9 mouse cellular contexts compared by ENCODE assay signal in genomic region chr14:47396165-47396652, GRCm38 (mm10). TPM values are rescaled to one million over a fixed set of nuclear protein-coding genes. Genes with fewer than 3 reads are reported as not detected.
DNase-seq lines count a peak whose midpoint lies in the region; ATAC-seq and TF ChIP-seq lines count a peak whose summit lies in the region.
"Had no signal": no experiment of that assay in that cellular context is flagged by ENCODE, and none has a peak within 500 bp of the region (broad histone marks: within the 10 kb centered on the region; RNA-seq: fewer than 3 reads in every experiment).

No protein-coding gene starts in this region.

- no peaks in the 10 kb centered on the region for H3K9me3 ChIP-seq in kidney, embryonic 16.5 days (ENCODE audit: low read length)
- no peaks in the 10 kb centered on the region for H3K9me3 ChIP-seq in midbrain, embryonic 16.5 days (replicated peaks; ENCODE audit: control insufficient read depth, low read length, poor library complexity, severe bottlenecking)
- H3K9me3 ChIP-seq: limb, embryonic 13.5 days had no signal

- no peak overlapping the region for H3K9ac ChIP-seq in kidney, embryonic 16.5 days (replicated peaks; ENCODE audit: low read length)
- no peak overlapping the region for H3K9ac ChIP-seq in midbrain, embryonic 16.5 days (ENCODE audit: low read depth, low read length)
- H3K9ac ChIP-seq: limb, embryonic 13.5 days had no signal

- H3K4me2 ChIP-seq in kidney, embryonic 16.5 days (replicated peaks; ENCODE audit: low read depth, low read length): no peak overlapping the region
- H3K4me2 ChIP-seq in midbrain, embryonic 16.5 days (ENCODE audit: low read length): no peak overlapping the region
- H3K4me2 ChIP-seq: limb, embryonic 13.5 days had no signal

- peak; percentile 53 for ATAC-seq in activated CD4-positive, CD25-positive, alpha-beta regulatory T cell, adult 4 months
- peak; percentile 55; the same call in 1 of the 2 replicates for ATAC-seq in erythroblast, adult 5-6 weeks (replicated peaks; ENCODE audit: low FRiP score, poor library complexity, severe bottlenecking)
- ATAC-seq in kidney, embryonic 16.5 days (ENCODE audit: low FRiP score, low TSS enrichment): peak; percentile 46; the same call in 1 of the 2 replicates
- ATAC-seq in midbrain, embryonic 16.5 days: peak; percentile 87

- 66% methylated on average over 5 of the region's 5 CpGs for WGBS in kidney, embryonic 16.5 days
- 60% methylated on average over 5 of the region's 5 CpGs for WGBS in midbrain, embryonic 16.5 days

- H3K27ac ChIP-seq in gastrocnemius, adult 2 months: no peak overlapping the region
- no peak overlapping the region for H3K27ac ChIP-seq in kidney, embryonic 16.5 days (ENCODE audit: low read length)
- no peak overlapping the region for H3K27ac ChIP-seq in midbrain, embryonic 16.5 days (ENCODE audit: low read length)
- H3K27ac ChIP-seq: limb, embryonic 13.5 days had no signal

- no peaks in the 10 kb centered on the region for H3K27me3 ChIP-seq in kidney, embryonic 16.5 days (ENCODE audit: insufficient read depth, low read length)
- H3K27me3 ChIP-seq in midbrain, embryonic 16.5 days (ENCODE audit: control insufficient read depth, insufficient read depth, low read depth, low read length): no peaks in the 10 kb centered on the region
- H3K27me3 ChIP-seq: limb, embryonic 13.5 days had no signal

- H3K4me3 ChIP-seq in gastrocnemius, adult 2 months: peak overlapping the region; percentile 30; the same call in 1 of the 2 replicates
- no peak overlapping the region for H3K4me3 ChIP-seq in kidney, embryonic 16.5 days (ENCODE audit: low read length)
- H3K4me3 ChIP-seq in midbrain, embryonic 16.5 days (ENCODE audit: low read depth, low read length): no peak overlapping the region
- H3K4me3 ChIP-seq: limb, embryonic 13.5 days had no signal

- DNase-seq in gastrocnemius, adult 2 months: peak; percentile 20
- no peak for DNase-seq in gastrocnemius, postnatal 10 days
- DNase-seq in 416B (ENCODE audit: low read depth): peak; percentile 70
- no peak for DNase-seq in urinary bladder, adult 18-20 months (ENCODE audit: low spot score in 2 of 2)

- intact Hi-C loops in gastrocnemius, adult 2 months (cut with DNase I): loop anchor here (1.0 to 5.0 kb wide), 3 partner anchors 62 to 519 kb away; partner anchors contain the start of gene Mapk1ip1l

- no peaks in the 10 kb centered on the region for H3K4me1 ChIP-seq in kidney, embryonic 16.5 days (ENCODE audit: insufficient read depth, low read length)
- no peaks in the 10 kb centered on the region for H3K4me1 ChIP-seq in midbrain, embryonic 16.5 days (ENCODE audit: control insufficient read depth, insufficient read depth, low read length)
- H3K4me1 ChIP-seq: limb, embryonic 13.5 days had no signal

- peak; percentile 76 for TF ChIP-seq CTCF in gastrocnemius, adult 2 months (IDR thresholded peaks at IDR 0.05)

- peaks cover 83% of the 10 kb centered on the region for H3K36me3 ChIP-seq in kidney, embryonic 16.5 days (ENCODE audit: insufficient read depth, low read length)
- H3K36me3 ChIP-seq in midbrain, embryonic 16.5 days (ENCODE audit: control insufficient read depth, insufficient read depth, low read length): no peaks in the 10 kb centered on the region

RNA-seq across cellular contexts. Expression of gene Dlgap5, which starts 22.0 kb away (rescaled TPM):
- total RNA-seq in gastrocnemius, adult 2 months (2021): not detected
- 10 to 100 TPM in 1 of 2 experiments, 1 to 10 TPM in 1; 5.0 to 10.0 TPM for total RNA-seq in gastrocnemius, postnatal 10 days (2021)
- 10 to 100 TPM; 14.7 to 15.5 TPM for polyA plus RNA-seq in activated CD4-positive, CD25-positive, alpha-beta regulatory T cell, adult 4 months (2017; shearing (Covaris generic))
- total RNA-seq in erythroblast, adult 5-6 weeks (2015; ENCODE audit: low replicate concordance): 42.8 and 49.2 TPM in 2 replicates
- 64.0 and 79.3 TPM in 2 replicates for total RNA-seq in erythroblast, adult 5-6 weeks (2017; ENCODE audit: low replicate concordance)
- 48.4 and 53.7 TPM in 2 replicates for polyA plus RNA-seq in kidney, embryonic 16.5 days (2015; fragmentation: Nextera tagmentation; extraction: Ambion mirVana)
- 3.8 and 4.4 TPM in 2 replicates for polyA plus RNA-seq in midbrain, embryonic 16.5 days (2015; fragmentation: Nextera tagmentation; extraction: Ambion mirVana)

RNA-seq across cellular contexts. Expression of gene Lgals3, which starts 28.7 kb away (rescaled TPM):
- 1 to 10 TPM; 2.9 to 4.0 TPM for total RNA-seq in gastrocnemius, adult 2 months (2021)
- 1 to 10 TPM; 6.2 to 9.6 TPM for total RNA-seq in gastrocnemius, postnatal 10 days (2021)
- polyA plus RNA-seq in activated CD4-positive, CD25-positive, alpha-beta regulatory T cell, adult 4 months (2017; shearing (Covaris generic)): 10 to 100 TPM; 43.2 to 70.4 TPM
- 100 and 159 TPM in 2 replicates for total RNA-seq in erythroblast, adult 5-6 weeks (2015; ENCODE audit: low replicate concordance)
- total RNA-seq in erythroblast, adult 5-6 weeks (2017; ENCODE audit: low replicate concordance): 45.4 and 53.7 TPM in 2 replicates
- polyA plus RNA-seq in kidney, embryonic 16.5 days (2015; fragmentation: Nextera tagmentation; extraction: Ambion mirVana): 30.1 and 37.6 TPM in 2 replicates
- polyA plus RNA-seq in midbrain, embryonic 16.5 days (2015; fragmentation: Nextera tagmentation; extraction: Ambion mirVana): 2.6 and 5.0 TPM in 2 replicates

RNA-seq across cellular contexts. Expression of gene Fbxo34, which starts 54.0 kb away (rescaled TPM):
- total RNA-seq in gastrocnemius, adult 2 months (2021): 10 to 100 TPM; 10.7 to 12.3 TPM
- 10 to 100 TPM; 12.9 to 14.4 TPM for total RNA-seq in gastrocnemius, postnatal 10 days (2021)
- polyA plus RNA-seq in activated CD4-positive, CD25-positive, alpha-beta regulatory T cell, adult 4 months (2017; shearing (Covaris generic)): 10 to 100 TPM in 1 of 2 experiments, 1 to 10 TPM in 1; 8.5 to 10.4 TPM
- 153 and 163 TPM in 2 replicates for total RNA-seq in erythroblast, adult 5-6 weeks (2015; ENCODE audit: low replicate concordance)
- total RNA-seq in erythroblast, adult 5-6 weeks (2017; ENCODE audit: low replicate concordance): 302 and 381 TPM in 2 replicates
- 22.8 and 24.1 TPM in 2 replicates for polyA plus RNA-seq in kidney, embryonic 16.5 days (2015; fragmentation: Nextera tagmentation; extraction: Ambion mirVana)
- 30.0 and 32.6 TPM in 2 replicates for polyA plus RNA-seq in midbrain, embryonic 16.5 days (2015; fragmentation: Nextera tagmentation; extraction: Ambion mirVana)

Comparison
In these comparisons a context has a peak if more than half of its experiments do, and no peak if none do; other contexts are left out.
1. DNase-seq: peak in gastrocnemius, adult 2 months (single experiment) and 416B (single experiment); none in gastrocnemius, postnatal 10 days (single experiment) and urinary bladder, adult 18-20 months (0 of 2).
2. RNA of gene Dlgap5, which starts 22.0 kb away (total RNA-seq): 42.8 to 79.3 TPM in erythroblast, adult 5-6 weeks and 5.0 to 10.0 TPM in gastrocnemius, postnatal 10 days; not detected in gastrocnemius, adult 2 months; every median in the first group is over 4 times any median in the second.
3. RNA of gene Lgals3, which starts 28.7 kb away (total RNA-seq): 45.4 to 159 TPM in erythroblast, adult 5-6 weeks; 6.2 to 9.6 TPM in gastrocnemius, postnatal 10 days and 2.9 to 4.0 TPM in gastrocnemius, adult 2 months; every median in the first group is over 4 times any median in the second.
4. RNA of gene Fbxo34, which starts 54.0 kb away (total RNA-seq): 153 to 381 TPM in erythroblast, adult 5-6 weeks; 12.9 to 14.4 TPM in gastrocnemius, postnatal 10 days and 10.7 to 12.3 TPM in gastrocnemius, adult 2 months; every median in the first group is over 10 times any median in the second.
5. Peak in every context shown above with its lines, with median percentiles within 50 percentile points of each other: ATAC-seq.